Mouse (Mus musculus): ENCODE measurements around the gene Calm5.

DNA sequence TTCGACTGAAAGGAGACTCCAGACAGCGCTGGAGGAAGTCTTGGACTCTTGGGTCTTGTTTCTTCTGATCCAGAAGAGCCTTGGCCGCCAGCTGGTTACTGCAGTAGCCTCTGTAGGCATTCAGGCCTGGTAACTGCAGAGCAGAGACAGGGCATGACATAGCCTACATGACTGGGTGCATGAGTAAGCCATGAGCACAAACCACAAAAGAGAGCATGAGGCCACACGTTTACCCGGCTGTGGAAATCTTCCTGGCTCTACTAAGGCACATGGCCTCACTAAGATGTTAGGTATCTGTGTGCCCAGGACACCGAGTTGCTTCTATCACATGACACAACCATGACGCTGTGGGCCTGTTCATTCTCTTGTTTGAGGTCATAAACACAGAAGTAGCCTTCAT is 32.7 kb downstream of the Calm5 start:
- TF ChIP-seq GATA1 (IDR thresholded peaks at IDR 0.05; ENCODE audit: borderline replicate concordance, low read length), result no peak
- no peak for TF ChIP-seq FLI1 (IDR thresholded peaks at IDR 0.05; ENCODE audit: low read length)

Data from megakaryocyte, embryonic 14.5 days (primary cell).